Mouse (Mus musculus): ENCODE measurements at regions not wholly inside any gene's neighbourhood (a gene's known extent, or its start where the extent isn't known, plus 50 kb on each side); places are given as distances from the start of the nearest gene placed in this dataset.

GRCm38 (mm10) chr12:36943903-36944302, 164.4 kb upstream of the Meox2 start:
- no peak for TF ChIP-seq CTCF (IDR thresholded peaks at IDR 0.05; ENCODE audit: insufficient read depth, low read length)
- TF ChIP-seq POLR2A (IDR thresholded peaks at IDR 0.05; ENCODE audit: borderline replicate concordance, extremely low read depth, low read depth, low read length), result no peak

Data from lung, adult 2 months (tissue).